Mouse (Mus musculus) left cerebral cortex, adult 8-10 months (tissue): ENCODE data around the gene Kcnj4. TPM values are rescaled to one million over a fixed set of nuclear protein-coding genes. Genes with fewer than 3 reads are reported as not detected.
A peak's percentile ranks its signal among the peaks of the same experiment; 100 is the strongest.

Experiments used
- DNase-seq, 2 experiments: peaks; one replicate each; pipeline ENCODE4 v3.0.0; 2022; ENCODE audit warnings: low spot score in 2 of 2
- total RNA-seq, 4 experiments: library from RNA; stranded (reverse); gene quantifications; 2 replicates each; pipeline ENCODE4 v1.2.4; 2022

Gene Kcnj4
- total RNA-seq, 4 experiments from 2014 or later: 188 to 236 (median 202) TPM

GRCm38 (mm10) chr15:79511553-79512320 lies 6.7 kb upstream of the Kcnj4 start:
- DNase-seq: peak; percentile 71 to 76

GRCm38 (mm10) chr15:79510425-79510824 lies 5.4 kb upstream of the Kcnj4 start:
- DNase-seq: no peak

GRCm38 (mm10) chr15:79509998-79510397 lies 5.0 kb upstream of the Kcnj4 start:
- DNase-seq: peak in 1 of 2 experiments; percentile 78

GRCm38 (mm10) chr15:79507055-79507828 lies 2.2 kb upstream of the Kcnj4 start:
- DNase-seq: no peak

- DNase-seq: no peak
These were observed 1.4 kb upstream of the Kcnj4 start for GRCm38 (mm10) chr15:79506460-79506859.

- DNase-seq: peak; percentile 62 to 75
These were observed 709 bp upstream of the Kcnj4 start for GRCm38 (mm10) chr15:79505616-79506283.

GRCm38 (mm10) chr15:79503438-79503837 lies 1.6 kb downstream of the Kcnj4 start:
- no peak for DNase-seq

GRCm38 (mm10) chr15:79502891-79503341 lies 2.1 kb downstream of the Kcnj4 start:
- DNase-seq: peak in 1 of 2 experiments; percentile 68

GRCm38 (mm10) chr15:79500110-79500509 lies 4.9 kb downstream of the Kcnj4 start:
- no peak for DNase-seq

GRCm38 (mm10) chr15:79493527-79493926 lies 11.5 kb downstream of the Kcnj4 start:
- DNase-seq: peak in 1 of 2 experiments; percentile 60

- no peak for DNase-seq
These were observed 15.6 kb downstream of the Kcnj4 start for GRCm38 (mm10) chr15:79489463-79489862.

GRCm38 (mm10) chr15:79481181-79481688 lies 23.8 kb downstream of the Kcnj4 start:
- DNase-seq: peak in 1 of 2 experiments; percentile 86

- no peak for DNase-seq
These were observed 27.8 kb downstream of the Kcnj4 start for GRCm38 (mm10) chr15:79477227-79477626.

- no peak for DNase-seq
These were observed 31.2 kb downstream of the Kcnj4 start for GRCm38 (mm10) chr15:79473638-79474355.

GRCm38 (mm10) chr15:79473042-79473441 lies 32.0 kb downstream of the Kcnj4 start:
- no peak for DNase-seq

- peak in 1 of 2 experiments; percentile 50 for DNase-seq
These were observed 33.9 kb downstream of the Kcnj4 start for GRCm38 (mm10) chr15:79471095-79471494.

GRCm38 (mm10) chr15:79470583-79470982 lies 34.5 kb downstream of the Kcnj4 start:
- no peak for DNase-seq

GRCm38 (mm10) chr15:79469577-79469976 lies 35.5 kb downstream of the Kcnj4 start:
- DNase-seq: no peak

GRCm38 (mm10) chr15:79466601-79467286 lies 38.3 kb downstream of the Kcnj4 start:
- DNase-seq: peak; percentile 65 to 90

GRCm38 (mm10) chr15:79456546-79456945 lies 48.5 kb downstream of the Kcnj4 start:
- no peak for DNase-seq
